Mouse (Mus musculus): ENCODE results near the gene Arid5b.

The Arid5b gene

DNA sequence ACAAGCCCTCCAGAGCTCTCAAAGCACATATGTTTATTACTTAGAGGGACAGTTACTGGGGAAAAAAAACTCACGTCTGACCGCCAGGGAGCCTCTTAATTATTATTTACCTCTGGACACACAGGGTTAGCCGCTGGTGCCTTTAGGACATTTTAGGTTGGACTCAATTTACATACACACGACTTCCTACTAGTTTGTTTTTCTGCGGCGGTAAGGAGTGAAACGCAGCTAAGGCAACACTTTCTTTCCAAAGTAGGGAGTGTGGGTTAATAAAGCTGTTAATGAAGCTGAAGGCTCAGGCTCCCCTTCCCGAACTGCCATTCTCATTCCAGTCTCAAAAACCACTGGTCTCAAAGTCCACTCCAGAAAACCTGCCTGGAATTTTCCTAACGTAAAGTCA is 142.5 kb downstream of the Arid5b start:
- in situ Hi-C loops (cut with MboI; ENCODE audit: low pct_unique_long_range_greater_than_20kb in 1 of 2, low sequenced_read_pairs in 2 of 2, unreplicated experiment in 1 of 2) = loop anchor here in 1 of 2 experiments (25.0 kb wide), 1 partner anchor 1201 kb away; no protein-coding TSS in a partner anchor

DNA sequence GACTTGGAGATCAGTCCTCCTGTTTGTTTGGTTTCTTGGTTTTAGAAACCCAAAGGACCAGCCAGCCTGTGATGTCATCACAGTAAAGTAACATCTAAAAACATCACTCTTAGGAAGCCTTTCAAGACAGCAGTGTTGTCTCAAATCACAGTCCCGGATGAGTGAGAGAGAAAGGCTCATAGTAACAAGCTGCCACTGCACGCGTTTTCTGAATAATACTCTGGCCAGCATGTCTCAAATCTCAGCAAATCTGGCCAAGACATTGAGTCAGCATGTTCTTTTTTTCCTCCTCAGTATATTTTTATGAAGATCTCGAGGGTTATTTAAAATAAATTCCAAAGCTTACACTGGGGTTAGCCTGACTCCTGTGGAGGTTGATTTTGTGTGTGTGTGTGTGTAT is 143.1 kb downstream of the Arid5b start:
- in situ Hi-C loops (cut with MboI; ENCODE audit: low pct_unique_long_range_greater_than_20kb in 1 of 2, low sequenced_read_pairs in 2 of 2, unreplicated experiment in 1 of 2) = loop anchor here in 1 of 2 experiments (25.0 kb wide), 1 partner anchor 1202 kb away; no protein-coding TSS in a partner anchor

DNA sequence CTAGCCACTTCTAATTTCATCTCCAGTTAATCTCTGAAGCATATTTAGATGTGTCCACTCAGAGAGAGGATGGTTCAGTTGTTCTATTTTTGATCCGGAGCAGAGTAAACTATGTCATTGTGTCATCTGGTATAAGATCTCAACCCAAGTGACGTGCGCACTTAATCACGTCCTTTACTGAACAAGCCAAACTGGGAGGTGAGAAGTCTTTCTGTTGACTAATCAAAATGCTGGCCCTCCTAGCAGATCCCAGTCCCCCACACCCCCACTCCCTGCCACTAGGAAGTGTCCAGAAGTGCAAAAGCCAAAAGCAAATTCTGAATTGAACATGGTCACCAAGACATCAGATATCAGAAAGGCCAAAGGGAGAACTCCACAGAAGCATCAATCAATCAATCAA is 144.0 kb downstream of the Arid5b start:
- in situ Hi-C loops (cut with MboI; ENCODE audit: low pct_unique_long_range_greater_than_20kb in 1 of 2, low sequenced_read_pairs in 2 of 2, unreplicated experiment in 1 of 2) = loop anchor here in 1 of 2 experiments (25.0 kb wide), 1 partner anchor 1203 kb away; no protein-coding TSS in a partner anchor

DNA sequence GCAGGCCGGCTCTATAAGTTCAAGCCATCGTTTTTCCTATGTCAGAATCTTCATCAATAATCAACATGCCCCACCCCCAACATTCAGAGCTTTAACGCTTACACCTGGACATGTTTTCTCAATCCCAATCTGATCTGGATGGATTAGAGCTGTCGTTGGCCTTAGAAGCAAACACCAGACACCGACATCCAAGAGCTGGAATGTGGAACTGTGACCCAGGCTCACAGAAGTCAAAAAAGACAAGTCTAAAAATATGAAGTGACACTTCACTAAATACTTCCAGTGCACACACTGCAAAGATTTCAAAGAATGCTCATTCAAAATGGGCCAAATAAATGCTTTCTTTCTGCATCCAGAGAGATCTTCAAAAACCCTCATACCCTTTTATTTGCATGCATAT is 144.5 kb downstream of the Arid5b start:
- in situ Hi-C loops (cut with MboI; ENCODE audit: low pct_unique_long_range_greater_than_20kb in 1 of 2, low sequenced_read_pairs in 2 of 2, unreplicated experiment in 1 of 2) = loop anchor here in 1 of 2 experiments (25.0 kb wide), 1 partner anchor 1203 kb away; no protein-coding TSS in a partner anchor

DNA sequence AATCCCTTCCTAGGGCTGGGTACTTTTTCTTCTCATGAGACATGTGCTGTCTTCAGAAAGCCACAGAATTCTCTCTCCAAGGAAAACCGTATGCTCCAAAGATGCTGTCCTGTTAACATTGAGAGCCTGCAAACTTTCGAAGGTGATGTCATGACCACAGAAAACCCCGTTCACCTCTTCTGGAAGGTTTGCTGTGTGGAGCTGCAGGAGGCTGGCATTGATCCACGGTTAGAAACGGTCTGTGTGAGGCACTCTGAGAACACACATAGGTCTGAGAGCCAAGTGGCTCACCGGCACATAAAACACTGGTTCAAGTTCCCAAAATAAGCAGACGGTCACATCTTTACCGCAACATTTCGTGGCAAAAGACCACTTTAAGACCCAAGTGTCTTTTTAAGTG is 145.9 kb downstream of the Arid5b start:
- in situ Hi-C loops (cut with MboI; ENCODE audit: low pct_unique_long_range_greater_than_20kb in 1 of 2, low sequenced_read_pairs in 2 of 2, unreplicated experiment in 1 of 2) = loop anchor here in 1 of 2 experiments (25.0 kb wide), 1 partner anchor 1205 kb away; no protein-coding TSS in a partner anchor

DNA sequence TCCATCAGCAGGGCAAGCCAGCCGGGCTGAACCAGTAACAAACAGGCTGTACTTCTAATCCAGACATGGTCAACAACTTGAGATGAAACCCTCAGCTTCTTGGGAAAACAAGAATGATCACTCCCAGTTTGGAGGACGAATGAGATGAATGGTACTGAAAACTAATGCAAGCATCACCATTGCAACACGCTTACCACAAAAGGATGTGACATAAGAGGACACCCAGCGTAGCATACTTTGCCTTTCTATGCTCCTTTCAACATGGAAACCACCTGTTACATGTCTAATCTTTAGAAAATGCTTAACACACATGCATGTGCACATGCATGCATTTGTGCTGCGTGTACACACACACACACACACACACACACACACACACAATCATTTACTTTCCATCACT is 146.4 kb downstream of the Arid5b start:
- in situ Hi-C loops (cut with MboI; ENCODE audit: low pct_unique_long_range_greater_than_20kb in 1 of 2, low sequenced_read_pairs in 2 of 2, unreplicated experiment in 1 of 2) = loop anchor here in 1 of 2 experiments (25.0 kb wide), 1 partner anchor 1205 kb away; no protein-coding TSS in a partner anchor

DNA sequence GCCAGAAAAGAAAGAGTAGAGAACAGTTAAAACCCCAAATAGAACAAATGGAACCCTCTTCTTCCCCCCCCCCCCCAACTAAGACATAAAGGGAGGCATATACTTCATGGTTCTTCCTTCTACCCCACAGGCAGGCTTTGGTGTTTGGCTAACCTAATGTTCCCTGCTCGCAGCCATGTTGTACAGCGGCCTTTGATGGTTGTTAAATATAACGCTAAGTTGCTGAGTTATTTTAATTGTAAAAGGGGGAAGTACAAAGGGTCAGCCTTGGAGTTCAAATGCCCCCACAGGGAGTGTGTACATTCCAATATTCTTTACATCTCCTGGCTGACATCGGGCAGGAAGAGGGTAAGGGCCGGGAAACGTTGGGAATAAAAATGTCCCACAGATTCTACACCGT is 148.9 kb downstream of the Arid5b start:
- in situ Hi-C loops (cut with MboI; ENCODE audit: low pct_unique_long_range_greater_than_20kb in 1 of 2, low sequenced_read_pairs in 2 of 2, unreplicated experiment in 1 of 2) = loop anchor here in 1 of 2 experiments (25.0 kb wide), 1 partner anchor 1208 kb away; no protein-coding TSS in a partner anchor

DNA sequence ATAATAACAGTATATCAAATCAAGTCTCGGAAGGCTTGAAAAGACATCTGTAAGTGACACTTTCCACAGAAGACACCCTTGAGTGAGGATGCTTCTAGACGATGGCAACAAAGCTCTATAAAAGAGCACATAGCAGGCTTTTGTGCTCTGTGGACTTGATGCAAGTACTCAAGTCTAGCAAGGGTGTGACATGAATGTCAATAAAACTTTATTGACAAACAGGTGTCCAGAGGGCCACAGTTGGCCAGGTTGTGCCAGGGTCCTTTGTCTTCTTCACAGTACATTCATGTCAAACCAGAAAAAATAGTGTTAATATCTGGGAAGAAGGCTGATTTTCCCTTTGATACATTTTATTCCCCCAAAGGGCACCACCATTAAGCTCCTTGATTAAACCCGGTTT is 149.5 kb downstream of the Arid5b start:
- in situ Hi-C loops (cut with MboI; ENCODE audit: low pct_unique_long_range_greater_than_20kb in 1 of 2, low sequenced_read_pairs in 2 of 2, unreplicated experiment in 1 of 2) = loop anchor here in 1 of 2 experiments (25.0 kb wide), 1 partner anchor 1208 kb away; no protein-coding TSS in a partner anchor

DNA sequence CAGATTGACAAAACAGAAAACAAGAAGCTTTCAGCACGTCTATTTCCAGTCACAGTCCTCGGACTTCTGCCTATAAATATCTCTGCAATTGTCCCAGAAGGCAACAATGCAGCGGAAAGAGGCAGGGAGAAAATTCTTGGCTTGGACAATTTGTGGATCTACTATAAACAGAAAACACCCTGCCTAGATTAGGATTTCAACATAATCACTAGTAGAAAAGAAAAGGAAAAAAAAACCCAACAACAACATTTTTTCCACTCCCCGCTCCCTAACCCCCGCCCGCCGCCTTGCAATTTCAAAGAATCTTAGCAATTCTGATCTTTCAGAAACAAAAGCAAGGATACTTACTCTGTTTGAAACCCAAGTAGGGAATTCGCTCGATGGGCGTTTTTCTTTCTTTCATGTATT is 150.1 kb downstream of the Arid5b start:
- in situ Hi-C loops (cut with MboI; ENCODE audit: low pct_unique_long_range_greater_than_20kb in 1 of 2, low sequenced_read_pairs in 2 of 2, unreplicated experiment in 1 of 2) = loop anchor here in 1 of 2 experiments (25.0 kb wide), 1 partner anchor 1209 kb away; no protein-coding TSS in a partner anchor

DNA sequence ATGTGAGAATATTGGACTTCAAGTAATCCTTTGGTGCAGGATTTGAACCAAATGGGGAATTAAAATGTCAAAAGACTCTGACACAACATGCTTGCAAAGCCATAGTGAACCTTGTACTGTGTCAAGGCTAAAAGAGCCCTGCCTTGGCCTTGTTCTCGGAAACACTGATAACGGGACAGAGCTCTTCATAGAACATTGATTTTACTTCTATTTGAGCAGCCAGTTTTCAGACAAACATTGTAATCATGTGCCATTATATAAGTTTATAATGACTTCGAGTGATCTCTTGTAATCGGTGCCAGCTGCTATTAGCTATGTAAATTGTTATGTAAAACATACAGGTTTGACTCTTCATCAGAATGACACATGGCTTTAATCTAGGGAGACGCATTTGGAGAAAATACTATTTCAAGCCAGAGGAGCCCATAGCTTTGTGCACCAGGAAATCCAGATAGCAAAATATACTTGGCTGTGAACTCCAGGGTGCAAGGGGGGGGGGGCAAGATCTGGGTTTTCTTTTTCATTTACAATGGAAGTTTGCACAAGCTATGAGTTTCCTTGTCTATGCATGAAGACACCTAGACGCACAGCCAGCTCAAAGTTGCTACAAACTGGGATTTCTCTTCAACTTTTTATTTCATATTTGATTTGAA is 150.8 kb downstream of the Arid5b start:
- in situ Hi-C loops (cut with MboI; ENCODE audit: low pct_unique_long_range_greater_than_20kb in 1 of 2, low sequenced_read_pairs in 2 of 2, unreplicated experiment in 1 of 2) = loop anchor here in 1 of 2 experiments (25.0 kb wide), 1 partner anchor 1210 kb away; no protein-coding TSS in a partner anchor

DNA sequence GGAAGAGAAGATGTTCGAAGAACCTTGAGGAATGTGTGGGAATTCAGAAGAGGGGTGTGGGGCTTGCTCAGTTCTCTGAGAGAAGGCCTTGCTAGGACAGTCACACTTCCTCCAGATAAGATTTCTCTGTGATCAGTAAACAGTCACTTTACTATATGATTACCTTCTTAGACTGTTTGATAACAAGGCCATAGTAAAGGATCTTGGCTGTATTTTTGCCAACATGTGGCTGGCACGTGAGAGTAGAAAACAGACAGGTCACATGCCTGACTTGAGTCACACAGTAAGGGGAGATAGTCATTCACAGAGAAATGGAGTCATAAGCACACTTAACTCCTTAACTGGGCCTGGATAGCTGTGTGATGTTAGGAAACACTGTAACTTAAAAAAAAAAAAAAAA is 151.4 kb downstream of the Arid5b start:
- in situ Hi-C loops (cut with MboI; ENCODE audit: low pct_unique_long_range_greater_than_20kb in 1 of 2, low sequenced_read_pairs in 2 of 2, unreplicated experiment in 1 of 2) = loop anchor here in 1 of 2 experiments (25.0 kb wide), 1 partner anchor 1210 kb away; no protein-coding TSS in a partner anchor

DNA sequence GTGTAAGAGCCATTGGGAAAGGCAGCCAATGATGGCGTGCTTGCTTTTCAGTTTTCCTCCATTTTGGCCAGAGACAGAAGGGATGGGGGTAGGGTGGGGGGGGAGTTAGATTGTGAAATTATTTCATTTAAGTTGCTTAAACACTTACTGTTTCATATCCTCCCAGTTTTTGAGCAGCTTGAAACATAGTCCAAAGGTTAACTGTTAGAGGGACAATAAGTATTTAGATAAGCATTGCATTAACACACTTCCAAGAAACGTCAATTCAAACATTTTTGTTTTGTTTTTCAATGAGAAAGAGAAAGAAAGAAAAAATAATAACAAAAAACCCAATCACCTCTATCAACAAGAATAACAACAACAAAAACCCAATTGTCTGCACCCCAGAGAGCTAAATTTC is 152.0 kb downstream of the Arid5b start:
- in situ Hi-C loops (cut with MboI; ENCODE audit: low pct_unique_long_range_greater_than_20kb in 1 of 2, low sequenced_read_pairs in 2 of 2, unreplicated experiment in 1 of 2) = loop anchor here in 1 of 2 experiments (25.0 kb wide), 1 partner anchor 1211 kb away; no protein-coding TSS in a partner anchor

DNA sequence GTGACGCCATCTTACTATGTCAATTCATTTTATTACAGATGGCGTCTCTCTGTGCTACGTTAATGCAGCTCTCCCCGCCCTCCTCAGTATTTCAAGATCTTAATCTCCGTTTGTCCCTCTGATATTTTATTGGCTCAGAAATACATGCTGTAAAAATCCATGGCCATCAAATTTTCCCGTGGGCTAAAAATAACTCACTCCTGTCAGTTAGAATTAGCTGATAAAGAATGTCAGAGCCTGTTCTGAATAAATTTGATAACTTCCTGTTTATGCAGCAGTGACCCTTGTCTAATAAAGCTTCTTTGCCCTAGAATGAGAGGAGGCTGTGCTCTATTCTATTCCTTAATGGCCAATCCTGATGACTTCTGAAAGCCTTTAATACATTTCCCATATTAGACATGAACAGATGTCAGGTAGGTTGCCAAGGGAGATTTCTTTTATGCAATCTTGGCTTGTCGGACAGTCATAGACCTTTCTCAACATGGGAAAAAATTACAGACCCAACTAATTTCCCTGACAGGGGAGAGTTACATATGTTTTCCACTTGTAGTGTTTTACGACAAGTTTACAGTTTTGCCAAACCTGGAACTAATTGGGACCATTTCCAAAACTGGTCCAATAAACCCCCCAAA is 152.5 kb downstream of the Arid5b start:
- in situ Hi-C loops (cut with MboI; ENCODE audit: low pct_unique_long_range_greater_than_20kb in 1 of 2, low sequenced_read_pairs in 2 of 2, unreplicated experiment in 1 of 2) = loop anchor here in 1 of 2 experiments (25.0 kb wide), 1 partner anchor 1211 kb away; no protein-coding TSS in a partner anchor

DNA sequence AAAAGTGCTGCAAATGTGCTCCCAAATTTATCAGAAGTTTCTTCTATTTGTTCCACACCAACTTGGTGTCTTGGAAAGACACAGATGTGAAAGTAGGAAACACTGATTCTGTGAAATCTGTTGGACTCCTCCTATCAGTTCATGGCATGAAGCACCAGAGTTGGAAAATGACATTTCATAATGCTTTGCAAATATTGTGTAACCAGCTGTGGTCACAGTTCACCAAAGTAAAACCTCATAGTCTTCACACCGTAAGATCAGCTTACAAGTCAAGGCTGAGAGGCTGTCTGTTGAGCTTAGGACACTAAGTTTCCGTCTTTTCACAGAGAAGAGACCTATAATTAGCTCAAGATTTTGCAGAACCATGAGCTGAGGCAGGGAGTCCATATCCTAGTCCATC is 153.6 kb downstream of the Arid5b start:
- in situ Hi-C loops (cut with MboI; ENCODE audit: low pct_unique_long_range_greater_than_20kb in 1 of 2, low sequenced_read_pairs in 2 of 2, unreplicated experiment in 1 of 2) = loop anchor here in 1 of 2 experiments (25.0 kb wide), 1 partner anchor 1212 kb away; no protein-coding TSS in a partner anchor

DNA sequence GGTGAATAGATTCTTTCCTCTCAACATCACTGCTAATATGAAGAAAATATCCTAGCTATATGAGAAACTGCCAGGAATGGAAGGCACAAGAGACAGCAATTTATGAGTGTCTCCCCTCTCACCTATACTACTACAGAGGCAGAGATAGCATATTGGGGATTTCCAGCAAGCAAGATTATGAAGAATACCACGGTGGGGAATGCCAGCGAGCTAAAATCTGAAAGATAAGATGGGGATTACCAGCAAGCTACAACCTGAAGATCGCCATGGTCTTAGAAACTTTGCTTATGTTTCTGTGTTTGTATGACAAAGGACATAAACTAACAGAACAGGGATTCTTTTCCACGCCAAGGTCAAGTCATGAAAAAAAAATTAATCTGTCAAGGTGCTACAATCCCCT is 155.1 kb downstream of the Arid5b start:
- in situ Hi-C loops (cut with MboI; ENCODE audit: low pct_unique_long_range_greater_than_20kb in 1 of 2, low sequenced_read_pairs in 2 of 2, unreplicated experiment in 1 of 2) = no loop called here

DNA sequence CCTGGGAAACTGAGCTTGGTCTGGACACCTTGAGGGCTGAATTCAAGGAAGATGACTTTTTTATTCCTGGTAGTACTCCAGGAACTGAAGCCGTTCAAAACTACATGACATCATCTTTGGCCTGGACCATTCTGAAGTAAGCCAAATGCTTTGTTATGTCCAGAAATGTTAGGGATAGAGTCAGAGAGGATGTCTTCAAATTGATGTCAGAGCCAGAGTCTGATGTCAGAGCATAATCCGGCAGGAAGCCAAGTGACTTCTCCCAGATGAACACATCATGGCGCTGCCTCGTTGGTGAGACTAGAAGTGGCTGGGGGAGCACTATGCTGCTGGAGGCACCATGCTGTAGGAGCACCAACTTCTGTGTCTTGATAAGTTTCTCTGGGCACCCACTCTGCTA is 156.6 kb downstream of the Arid5b start:
- in situ Hi-C loops (cut with MboI; ENCODE audit: low pct_unique_long_range_greater_than_20kb in 1 of 2, low sequenced_read_pairs in 2 of 2, unreplicated experiment in 1 of 2) = no loop called here

DNA sequence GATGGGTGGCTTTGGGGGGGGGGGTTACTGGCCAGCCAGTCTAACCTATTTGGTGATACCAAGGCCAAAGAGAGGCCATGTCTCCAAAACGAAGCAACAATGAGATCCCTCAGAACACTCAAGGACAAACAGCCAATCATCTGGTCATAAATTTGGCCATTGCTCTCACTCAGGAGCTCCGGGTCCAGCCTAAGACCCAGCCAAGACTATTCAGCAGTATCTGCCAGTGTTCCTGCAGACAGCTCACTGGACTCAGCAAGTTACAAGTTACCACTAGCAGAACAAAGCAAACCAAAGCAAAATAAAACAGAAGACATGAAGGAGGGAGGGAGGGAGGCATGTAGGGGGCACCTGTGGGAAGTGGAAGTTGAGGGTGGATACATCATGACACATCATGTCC is 157.3 kb downstream of the Arid5b start:
- in situ Hi-C loops (cut with MboI; ENCODE audit: low pct_unique_long_range_greater_than_20kb in 1 of 2, low sequenced_read_pairs in 2 of 2, unreplicated experiment in 1 of 2) = no loop called here

DNA sequence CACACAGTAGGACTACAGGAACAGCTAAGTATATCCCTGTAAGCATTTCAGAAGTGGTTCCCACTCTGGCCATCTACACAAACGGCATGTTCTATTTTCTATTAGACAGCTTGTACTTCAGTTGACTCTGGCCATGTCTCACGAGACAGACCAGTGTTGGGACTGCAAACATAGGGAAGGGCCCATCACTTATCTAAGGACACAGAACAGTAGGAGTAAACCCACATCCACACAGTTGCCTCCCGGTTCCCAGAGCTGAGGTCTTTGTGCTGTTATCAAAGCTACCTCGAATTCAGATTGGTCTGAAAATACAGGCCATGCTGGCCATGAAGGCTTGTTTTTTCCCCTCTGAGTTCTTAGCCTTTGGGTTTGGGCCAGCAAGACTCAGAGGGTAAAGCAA is 158.5 kb downstream of the Arid5b start:
- in situ Hi-C loops (cut with MboI; ENCODE audit: low pct_unique_long_range_greater_than_20kb in 1 of 2, low sequenced_read_pairs in 2 of 2, unreplicated experiment in 1 of 2) = no loop called here

DNA sequence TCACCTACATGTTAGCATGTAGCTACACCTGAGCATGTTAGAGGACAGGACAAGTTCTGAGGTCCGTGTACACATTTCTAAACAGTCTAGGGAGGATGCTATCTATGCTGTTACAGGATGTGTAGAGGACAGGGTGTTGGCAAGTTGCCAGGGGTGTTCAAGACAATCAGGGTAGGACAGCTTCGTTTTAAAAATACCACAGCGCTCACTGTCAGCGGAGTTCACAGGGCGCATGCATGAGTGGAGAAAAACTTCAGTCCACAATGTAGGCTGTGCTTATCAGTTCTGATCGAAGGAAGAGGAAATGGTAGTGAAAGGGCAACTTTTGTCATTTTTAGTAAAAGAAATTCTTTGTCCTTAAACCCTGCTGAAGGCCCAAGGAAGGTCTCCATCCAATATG is 159.3 kb downstream of the Arid5b start:
- in situ Hi-C loops (cut with MboI; ENCODE audit: low pct_unique_long_range_greater_than_20kb in 1 of 2, low sequenced_read_pairs in 2 of 2, unreplicated experiment in 1 of 2) = no loop called here

All from mouse embryonic stem cell (cell line).